Mouse (Mus musculus) left cerebral cortex, adult 8-10 months (tissue): Measurements from ENCODE around the gene Lrig3. TPM values are rescaled to one million over a fixed set of nuclear protein-coding genes. Genes with fewer than 3 reads are reported as not detected.

Experiments
- DNase-seq, 2 experiments: peaks; one replicate each; pipeline ENCODE4 v3.0.0; 2022; ENCODE audit warnings: low spot score in 2 of 2
- microRNA-seq, 2 experiments: library from miRNA; unstranded; fragments of <30 nt; microRNA quantifications; one replicate each; pipeline ENCODE4 v1.2.0; 2022
- total RNA-seq, 4 experiments: library from RNA; stranded (reverse); gene quantifications; 2 replicates each; pipeline ENCODE4 v1.2.4; 2022

The Lrig3 gene
- total RNA-seq, 4 experiments from 2014 or later, result 3.3 to 5.7 (median 4.1) TPM

- DNase-seq, result no peak
Measured at GRCm38 (mm10) chr10:126002081-126002755, 36.2 kb downstream of the Lrig3 start.

DNA sequence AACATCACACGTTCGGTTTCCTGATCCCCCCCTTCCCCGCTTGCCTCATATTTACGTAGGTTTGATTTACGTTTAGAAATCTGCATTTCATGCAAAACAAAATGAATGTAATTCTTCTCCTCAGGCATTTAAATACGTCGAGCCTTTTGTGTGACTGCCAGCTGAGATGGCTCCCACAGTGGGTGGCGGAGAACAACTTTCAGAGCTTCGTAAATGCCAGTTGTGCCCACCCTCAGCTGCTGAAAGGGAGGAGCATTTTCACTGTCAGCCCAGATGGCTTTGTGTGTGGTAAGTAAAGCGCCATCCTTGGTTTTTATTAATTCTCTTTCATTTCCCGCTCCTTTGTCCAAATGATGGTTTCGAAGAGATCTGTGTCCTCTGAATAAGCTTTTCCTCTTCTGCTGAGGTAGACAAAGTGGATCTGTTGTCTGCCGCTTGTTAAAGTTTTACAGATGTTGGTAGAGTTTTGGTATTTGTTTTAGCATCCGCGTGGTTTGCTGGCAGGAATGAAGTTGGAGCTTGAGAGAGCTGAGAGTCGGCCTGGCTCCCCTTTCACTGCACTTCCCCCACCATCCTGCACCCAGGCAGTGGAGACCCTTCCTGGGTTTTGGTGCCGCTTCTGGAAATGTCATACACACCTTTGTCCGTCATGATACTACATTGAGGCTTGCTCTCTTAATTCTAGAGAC lies 37.0 kb downstream of the Lrig3 start:
- peak in 1 of 2 experiments; percentile 36 for DNase-seq

GRCm38 (mm10) chr10:126003857-126004256 lies 37.9 kb downstream of the Lrig3 start:
- no peak for DNase-seq

DNA sequence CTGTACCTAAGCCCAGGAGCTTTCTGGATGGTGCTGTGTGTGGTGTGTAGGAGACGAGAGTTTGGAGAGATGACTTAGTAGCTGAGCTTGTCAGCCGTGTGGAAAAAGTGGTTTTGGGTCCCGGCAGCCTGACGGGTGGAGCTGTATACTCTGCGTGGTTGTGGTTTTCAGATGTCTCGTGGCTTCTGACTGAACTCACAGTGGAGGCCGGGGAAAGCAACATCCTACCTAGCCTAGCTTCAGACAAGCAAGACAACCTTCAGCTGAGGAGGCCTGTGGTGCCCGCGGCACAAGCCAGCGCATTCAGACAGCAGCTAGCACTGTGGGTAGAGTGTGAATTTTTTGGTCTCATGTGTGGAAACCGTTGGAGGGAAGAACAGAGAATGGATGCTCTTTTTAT lies 47.7 kb downstream of the Lrig3 start:
- peak in 1 of 2 experiments; percentile 29 for DNase-seq

DNA sequence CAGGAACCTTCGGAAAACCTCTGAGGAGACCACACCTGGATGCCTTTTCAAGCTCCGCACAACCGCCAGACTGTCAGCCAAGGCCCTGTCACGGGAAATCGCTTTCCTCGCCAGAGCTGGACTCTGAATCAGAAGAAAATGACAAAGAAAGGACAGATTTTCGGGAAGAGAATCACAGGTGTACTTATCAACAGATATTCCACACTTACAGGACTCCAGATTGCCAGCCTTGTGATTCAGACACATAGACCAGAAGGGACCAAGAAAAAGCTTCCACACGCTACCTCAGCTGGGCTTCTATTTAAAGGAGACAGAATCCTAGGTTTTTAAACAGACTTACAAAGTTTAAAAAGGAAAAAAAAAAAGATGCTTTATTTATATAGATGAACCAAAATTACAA lies 48.7 kb downstream of the Lrig3 start:
- no peak for DNase-seq

GRCm38 (mm10) chr10:126015644-126016043 lies 49.7 kb downstream of the Lrig3 start:
- no peak for DNase-seq

GRCm38 (mm10) chr10:126019350-126019991 lies 53.5 kb downstream of the Lrig3 start:
- no peak for DNase-seq

- no peak for DNase-seq
Measured at GRCm38 (mm10) chr10:126028574-126029440, 62.8 kb downstream of the Lrig3 start.

DNA sequence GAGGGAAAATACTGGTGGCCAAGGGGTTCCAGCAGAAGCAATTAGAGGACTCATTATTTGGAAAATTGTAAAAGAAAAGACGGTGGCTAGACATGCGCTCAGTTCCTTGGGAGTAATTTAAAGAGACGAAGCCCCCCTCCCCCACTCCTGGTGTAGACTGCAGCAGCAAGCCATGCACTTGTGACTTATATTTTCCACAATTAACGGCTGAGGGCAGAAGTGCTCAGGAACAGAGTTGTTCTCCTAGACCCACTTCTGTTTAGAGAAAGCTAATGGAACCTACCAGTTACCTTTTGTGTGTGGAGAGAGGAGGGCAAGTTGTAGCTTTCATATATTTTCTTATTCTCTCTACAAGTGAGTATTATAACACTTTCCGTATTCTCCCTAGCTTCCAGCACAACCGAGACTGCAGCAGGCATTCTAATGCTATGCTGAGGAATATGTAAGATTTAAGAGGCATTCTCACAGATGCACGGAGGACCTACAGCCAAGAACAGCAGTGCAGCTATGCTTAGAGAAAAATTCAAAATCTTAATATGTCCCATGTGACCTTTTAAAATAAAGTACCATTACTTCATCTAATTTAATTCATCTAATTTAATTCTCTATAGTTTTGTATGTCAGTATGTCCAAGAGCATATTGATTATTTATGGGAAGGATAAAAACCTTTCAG lies 63.6 kb downstream of the Lrig3 start:
- DNase-seq, result no peak

DNA sequence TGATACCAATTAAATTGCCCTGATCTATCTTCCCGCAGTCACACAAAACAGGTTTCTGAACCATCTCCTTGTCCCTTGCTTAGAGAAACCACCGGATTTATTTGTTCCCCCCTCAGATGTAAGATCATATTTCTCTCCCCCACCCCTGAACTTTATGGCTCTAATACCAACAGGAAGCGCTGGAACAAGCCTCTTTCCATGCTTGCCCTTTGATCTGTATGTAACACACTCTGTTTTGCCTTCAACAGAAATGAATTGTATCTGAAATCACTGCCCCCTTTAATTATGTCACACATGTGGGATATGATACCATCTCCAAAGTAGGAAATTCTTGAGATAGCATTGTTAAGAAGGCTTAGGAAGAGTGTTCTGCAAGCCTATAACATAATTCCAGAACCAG lies 90.9 kb downstream of the Lrig3 start:
- DNase-seq, result no peak

GRCm38 (mm10) chr10:126062812-126063211 lies 96.8 kb downstream of the Lrig3 start:
- DNase-seq, result no peak

Small RNA genes within 50 kb of the gene (microRNA-seq; reads per million reads assigned to microRNA genes)
- 0 reads per million in 2 experiments for gene Gm22183
